Mouse (Mus musculus): ENCODE results near the gene Gm5640. TPM values are rescaled to one million over a fixed set of nuclear protein-coding genes. Genes with fewer than 3 reads are reported as not detected.

The Gm5640 gene
- polyA plus RNA-seq (2015; fragmentation: Nextera tagmentation; extraction: Ambion mirVana) = 0.06 TPM in 1 of 2 replicates, not detected in the other

GRCm38 (mm10) chrX:74645466-74646323 is at the start of gene Gm5640:
Gene Gm5640 (minus strand): TSS chrX:74645635.

GRCm38 (mm10) chrX:74592379-74592778 is 53.1 kb downstream of the Gm5640 start, which contains the start of gene Olfr1325:
Gene Olfr1325 (plus strand): TSS chrX:74592679.

Other genes with a start within 250 kb of the Gm5640 start
- 34.2 and 68.2 TPM in 2 replicates for gene G6pdx, start 216.4 kb downstream of the Gm5640 start, polyA plus RNA-seq (2015; fragmentation: Nextera tagmentation; extraction: Ambion mirVana)
- 0.28 TPM in 1 of 2 replicates, not detected in the other for gene Gm6880, start 164.2 kb downstream of the Gm5640 start, polyA plus RNA-seq (2015; fragmentation: Nextera tagmentation; extraction: Ambion mirVana)
- gene Olfr1326-ps1, start 70.7 kb downstream of the Gm5640 start, polyA plus RNA-seq (2015; fragmentation: Nextera tagmentation; extraction: Ambion mirVana) = not detected in 2 replicates
- gene Olfr1325, start 53.0 kb downstream of the Gm5640 start, polyA plus RNA-seq (2015; fragmentation: Nextera tagmentation; extraction: Ambion mirVana) = not detected in 2 replicates
- not detected in 2 replicates for gene Gm6890, start 95.3 kb upstream of the Gm5640 start, polyA plus RNA-seq (2015; fragmentation: Nextera tagmentation; extraction: Ambion mirVana)
- 0.08 TPM in 1 of 2 replicates, not detected in the other for gene Gm5936, start 191.6 kb upstream of the Gm5640 start, polyA plus RNA-seq (2015; fragmentation: Nextera tagmentation; extraction: Ambion mirVana)